Mouse (Mus musculus) left cerebral cortex, adult 2 months (tissue): ENCODE data around the gene Slc24a2. TPM values are rescaled to one million over a fixed set of nuclear protein-coding genes. Genes with fewer than 3 reads are reported as not detected.

Source experiments
- DNase-seq, 2 experiments: peaks; one replicate each; pipeline ENCODE4 v3.0.0; 2021 to 2022; ENCODE audit warnings: low spot score in 2 of 2, mixed read lengths in 1 of 2; ENCODE audit errors: extremely low spot score in 1 of 2
- H3K27ac ChIP-seq: fragments of 200-600 bp; 2 replicates; pipeline ENCODE4 v1.8.1; 2022
- H3K4me3 ChIP-seq: fragments of 200-600 bp; 2 replicates; pipeline ENCODE4 v1.8.1; 2022
- CTCF ChIP-seq: fragments of 200-600 bp; IDR thresholded peaks from 2 replicates; pipeline ENCODE4 v1.8.1; 2022; ENCODE audit warnings: antibody characterized with exemption, mild to moderate bottlenecking, moderate library complexity
- intact Hi-C: fragments of 180-260 bp; cut with DNase I; formaldehyde crosslinking; loops from one replicate; pipeline ENCODE4 v1.15.1; 2025
- total RNA-seq, 2 experiments: library from RNA; stranded (reverse); gene quantifications; 2 replicates each; pipeline ENCODE4 v1.2.3; 2021

The Slc24a2 gene
- total RNA-seq, 2 experiments from 2014 or later: 313 to 328 TPM

- H3K4me3 ChIP-seq: no peak overlapping the region
- DNase-seq: no peak
- H3K27ac ChIP-seq: no peak overlapping the region
- no peak for TF ChIP-seq CTCF
- intact Hi-C loops: no loop called here
Observed at GRCm38 (mm10) chr4:87184147-87184930, 45.9 kb downstream of the Slc24a2 start.

GRCm38 (mm10) chr4:87177116-87177515 is 53.2 kb downstream of the Slc24a2 start:
- intact Hi-C loops: no loop called here
- no peak overlapping the region for H3K27ac ChIP-seq
- DNase-seq: no peak
- H3K4me3 ChIP-seq: no peak overlapping the region
- no peak for TF ChIP-seq CTCF

GRCm38 (mm10) chr4:87163945-87164344 is 66.3 kb downstream of the Slc24a2 start:
- no peak overlapping the region for H3K4me3 ChIP-seq
- DNase-seq: no peak
- intact Hi-C loops: no loop called here
- H3K27ac ChIP-seq: peak overlapping the region; percentile 50; the same call in 1 of the 2 replicates
- TF ChIP-seq CTCF: no peak

- no peak for TF ChIP-seq CTCF
- Histone ChIP-seq H3K27ac (no peak overlapping the region), H3K4me3 (no peak overlapping the region)
- DNase-seq: no peak
- intact Hi-C loops: no loop called here
Observed at GRCm38 (mm10) chr4:87158053-87158452, 72.2 kb downstream of the Slc24a2 start.

- no peak for TF ChIP-seq CTCF
- intact Hi-C loops: loop anchor here (5.0 kb wide), 2 partner anchors 75 to 115 kb away; no protein-coding TSS in a partner anchor
- peak; percentile 47 to 48 for DNase-seq
- peak overlapping the region; percentile 66 for H3K27ac ChIP-seq
- H3K4me3 ChIP-seq: no peak overlapping the region
Observed at GRCm38 (mm10) chr4:87151990-87152389, 78.3 kb downstream of the Slc24a2 start.

- intact Hi-C loops: no loop called here
- no peak for DNase-seq
- no peak overlapping the region for H3K27ac ChIP-seq
- H3K4me3 ChIP-seq: no peak overlapping the region
- no peak for TF ChIP-seq CTCF
Observed at GRCm38 (mm10) chr4:87149584-87149983, 80.7 kb downstream of the Slc24a2 start.

- intact Hi-C loops: no loop called here
- TF ChIP-seq CTCF: no peak
- DNase-seq: no peak
- Histone ChIP-seq H3K27ac (peak overlapping the region; percentile 68), H3K4me3 (no peak overlapping the region)
Observed at GRCm38 (mm10) chr4:87141590-87142365, 88.5 kb downstream of the Slc24a2 start.

GRCm38 (mm10) chr4:87140901-87141300 is 89.4 kb downstream of the Slc24a2 start:
- no peak for TF ChIP-seq CTCF

GRCm38 (mm10) chr4:87132525-87132924 is 97.8 kb downstream of the Slc24a2 start:
- intact Hi-C loops: no loop called here
- H3K27ac ChIP-seq: peak overlapping the region; percentile 63
- no peak overlapping the region for H3K4me3 ChIP-seq
- DNase-seq: no peak
- no peak for TF ChIP-seq CTCF

More at GRCm38 (mm10) chr4:87140901-87141300, 89.4 kb downstream of the Slc24a2 start:
- peak in 1 of 2 experiments; percentile 40 for DNase-seq
- Histone ChIP-seq H3K27ac (peak overlapping the region; percentile 58), H3K4me3 (no peak overlapping the region)
- intact Hi-C loops: no loop called here

GRCm38 (mm10) chr4:87126756-87127155 is 103.5 kb downstream of the Slc24a2 start:
- Histone ChIP-seq H3K4me3 (no peak overlapping the region), H3K27ac (peak overlapping the region; percentile 53)
- intact Hi-C loops: no loop called here
- no peak for DNase-seq
- no peak for TF ChIP-seq CTCF

- TF ChIP-seq CTCF: peak; percentile 24
- DNase-seq: no peak
- H3K27ac ChIP-seq: no peak overlapping the region
- H3K4me3 ChIP-seq: no peak overlapping the region
- intact Hi-C loops: no loop called here
Observed at GRCm38 (mm10) chr4:87119758-87120157, 110.5 kb downstream of the Slc24a2 start.

GRCm38 (mm10) chr4:87115726-87116125 is 114.6 kb downstream of the Slc24a2 start:
- intact Hi-C loops: no loop called here
- TF ChIP-seq CTCF: no peak
- DNase-seq: no peak
- Histone ChIP-seq H3K27ac (peak overlapping the region; percentile 1; the same call in 1 of the 2 replicates), H3K4me3 (no peak overlapping the region)
